Mouse (Mus musculus) hematopoietic stem cell, adult 5-6 weeks (primary cell): Measurements from ENCODE around the gene Proser2. TPM values are rescaled to one million over a fixed set of nuclear protein-coding genes. Genes with fewer than 3 reads are reported as not detected.

Experiments
- ATAC-seq, 2 experiments: fragments of 125-278 bp in 1 of 2; replicated peaks in 1 of 2; 2 replicates each; pipeline ENCODE4 v1.8.0; 2016 to 2017; ENCODE audit warnings: inconsistent platforms in 2 of 2, mild to moderate bottlenecking in 2 of 2, moderate number of reproducible peaks in 2 of 2, low read depth in 1 of 2, moderate TSS enrichment in 1 of 2; ENCODE audit not compliant: low FRiP score in 2 of 2, poor library complexity in 2 of 2, severe bottlenecking in 2 of 2, insufficient read depth in 1 of 2, low TSS enrichment in 1 of 2
- total RNA-seq: library from RNA; stranded (forward); fragments of 172-1452, 232-1000 nt; gene quantifications from 2 replicates; pipeline ENCODE4 v1.2.3, GENCODE M21; 2017

Proser2 gene
- total RNA-seq: 0.05 TPM in 1 of 2 replicates, not detected in the other

- peak; percentile 44 to 70 for ATAC-seq
Observed at GRCm38 (mm10) chr2:6129555-6130355, at the start of gene Proser2. Gene Proser2, minus strand, starts transcription at chr2:6130211.

GRCm38 (mm10) chr2:6179749-6180117, 49.7 kb upstream of the Proser2 start:
- peak in 1 of 2 experiments; percentile 56; a peak in 1 of 4 replicates for ATAC-seq

DNA sequence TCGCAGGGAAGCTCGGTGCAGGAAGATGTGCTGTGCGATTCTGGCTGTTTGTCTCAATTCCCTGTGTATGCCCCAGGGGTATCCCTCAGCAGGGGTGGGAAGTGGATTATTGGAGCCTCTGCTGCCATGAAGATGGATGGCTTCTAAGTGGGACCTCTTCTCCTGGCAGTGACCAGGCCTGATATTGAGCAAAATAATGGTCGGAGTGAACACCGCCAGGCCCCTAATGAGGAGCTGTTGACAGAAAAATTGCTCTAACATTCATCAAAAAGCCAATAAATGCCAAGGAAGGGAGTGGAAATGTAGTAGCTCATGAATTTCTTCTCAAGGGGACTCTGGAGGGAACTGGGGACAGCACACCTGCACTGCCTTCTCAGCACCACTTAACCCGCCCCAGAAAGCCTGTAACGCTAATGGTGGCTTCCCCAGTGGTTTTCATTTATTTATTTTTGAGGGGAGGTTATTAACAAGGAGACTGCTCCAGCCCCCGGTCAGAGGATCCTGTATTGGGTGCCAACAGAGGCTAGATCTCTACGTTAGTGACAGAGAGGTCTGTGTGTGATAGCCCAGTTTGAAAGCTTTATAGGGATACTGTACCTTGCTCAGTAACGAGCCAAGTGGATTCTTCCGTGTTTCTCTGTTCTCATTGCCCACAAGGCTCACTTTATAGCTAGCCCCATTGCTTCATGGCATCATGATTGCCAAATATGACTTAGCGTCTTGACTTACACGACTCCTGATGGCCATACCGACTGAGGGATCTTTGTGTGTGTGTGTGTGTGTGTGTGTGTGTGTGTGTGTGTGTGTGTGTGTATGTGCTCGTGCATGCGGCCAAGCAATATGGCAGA, 49.1 kb upstream of the Proser2 start:
- no peak for ATAC-seq

GRCm38 (mm10) chr2:6173013-6173412, 43.0 kb upstream of the Proser2 start:
- no peak for ATAC-seq

DNA sequence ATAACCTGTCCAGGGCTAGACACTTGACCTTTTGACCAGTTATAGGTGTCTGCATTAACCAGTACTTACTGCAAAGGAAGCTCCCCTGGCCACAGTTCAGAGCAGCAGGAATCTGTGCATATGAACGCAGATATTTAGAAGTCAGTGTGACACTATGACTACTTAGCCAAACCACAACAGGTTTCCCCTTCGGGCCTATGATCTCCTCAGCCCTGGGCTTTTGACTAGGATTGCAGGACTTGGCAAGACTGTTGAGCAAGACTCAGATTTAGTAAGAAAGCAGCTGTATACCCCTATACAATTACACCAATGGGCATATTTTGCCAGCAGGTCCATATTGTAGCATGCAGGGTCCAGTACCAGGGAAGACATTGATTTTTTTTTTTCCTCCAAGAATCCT, 38.5 kb upstream of the Proser2 start:
- ATAC-seq: no peak

DNA sequence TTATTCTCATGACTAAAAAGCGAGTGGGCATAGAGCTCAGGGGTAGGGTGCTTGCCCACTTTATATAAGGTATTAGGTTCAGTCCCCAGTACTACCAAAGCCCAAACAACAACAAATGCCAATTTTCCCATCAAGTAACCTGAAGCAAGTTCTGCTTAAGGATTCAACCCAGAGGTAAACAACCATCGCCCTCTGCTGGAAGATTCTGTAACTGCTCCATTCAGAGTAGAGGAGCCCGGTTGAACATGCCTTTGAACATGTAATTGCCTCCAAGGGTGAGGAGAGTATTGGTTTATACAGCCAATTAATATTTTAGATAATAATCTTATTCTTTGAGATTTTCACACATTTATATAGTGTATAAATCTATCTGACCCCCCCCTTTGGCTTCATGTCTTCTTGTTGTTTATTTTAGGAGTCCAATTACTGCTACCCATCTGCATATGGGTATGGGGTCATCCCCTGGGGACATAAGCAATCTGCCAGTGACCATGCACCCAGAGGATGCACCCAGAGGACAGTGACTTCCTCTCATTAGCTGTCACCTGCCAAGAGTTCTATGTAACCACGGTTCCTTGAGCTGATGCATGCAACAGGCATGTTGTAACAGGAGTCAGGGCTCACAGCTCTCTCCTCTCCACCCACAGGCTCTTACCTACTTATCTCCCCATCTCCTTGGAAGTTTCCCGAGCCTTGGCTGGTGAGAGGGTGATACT, 38.0 kb upstream of the Proser2 start:
- ATAC-seq: peak; percentile 37 to 68; a peak in 2 of 4 replicates

- ATAC-seq: no peak; a peak in 1 of 4 replicates
Observed at GRCm38 (mm10) chr2:6165771-6166170, 35.8 kb upstream of the Proser2 start.

- no peak for ATAC-seq
Observed at GRCm38 (mm10) chr2:6164606-6165290, 34.7 kb upstream of the Proser2 start.

- ATAC-seq: peak; percentile 79 to 88
Observed at GRCm38 (mm10) chr2:6162366-6163040, 32.5 kb upstream of the Proser2 start.

DNA sequence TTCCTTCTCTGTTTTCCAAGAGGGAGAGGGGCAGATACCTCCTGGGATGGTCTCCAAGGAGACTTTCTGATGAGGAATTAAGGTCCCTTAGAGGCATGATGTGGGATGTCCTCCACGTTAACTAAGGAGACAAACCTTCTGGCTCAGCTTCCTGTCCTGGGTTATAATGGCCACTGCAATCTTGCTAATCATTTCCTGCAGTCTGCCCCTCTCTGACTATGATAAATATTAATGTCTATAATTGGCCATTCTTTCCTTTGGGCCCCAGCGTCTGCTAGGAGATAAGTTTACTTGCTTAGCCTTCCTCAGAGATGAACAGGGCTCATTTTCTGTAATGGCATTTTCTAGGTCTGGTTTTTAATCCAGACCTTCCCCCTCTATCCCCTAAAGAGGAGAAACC, 29.7 kb upstream of the Proser2 start:
- ATAC-seq: no peak

GRCm38 (mm10) chr2:6159219-6159618, 29.2 kb upstream of the Proser2 start:
- ATAC-seq: no peak

DNA sequence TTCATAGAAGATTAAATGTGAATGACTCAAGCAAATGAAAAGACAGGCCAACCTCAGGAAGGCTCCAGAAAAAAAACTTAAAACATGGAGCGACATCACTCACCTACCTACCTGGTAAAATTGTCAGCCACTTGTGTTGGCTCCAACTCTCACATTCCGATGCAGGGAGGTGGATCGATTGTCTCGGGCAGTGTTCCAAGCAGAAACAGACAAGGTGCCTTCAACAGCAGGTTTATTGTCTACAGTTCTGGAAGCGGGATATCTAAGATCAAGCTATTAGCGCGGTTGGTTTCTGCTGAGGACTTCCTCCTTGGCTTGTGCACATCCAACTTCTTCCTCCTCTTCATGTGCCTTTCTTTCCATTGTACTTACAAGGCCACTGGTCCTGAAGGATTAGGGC, 27.6 kb upstream of the Proser2 start:
- ATAC-seq: no peak

DNA sequence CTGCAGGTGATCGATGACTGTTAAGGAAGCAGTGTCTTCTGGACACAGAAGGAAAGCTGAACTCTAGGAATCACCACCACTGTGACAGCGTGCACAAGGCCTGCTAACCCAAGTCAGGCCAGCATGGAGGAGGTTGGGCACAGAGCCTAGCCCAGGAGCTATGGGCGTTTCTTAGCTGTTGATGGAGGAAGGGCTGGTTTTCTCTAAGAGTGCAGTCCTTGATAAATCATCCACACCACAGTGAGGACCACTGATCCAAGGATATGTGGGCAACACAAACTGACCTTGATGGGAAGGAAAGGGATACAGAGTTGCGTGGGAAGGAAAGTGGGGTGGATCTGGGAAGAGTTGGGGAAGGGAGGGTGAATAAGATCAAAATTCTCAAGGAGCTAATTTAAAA, 27.2 kb upstream of the Proser2 start:
- ATAC-seq: no peak

- no peak for ATAC-seq
Observed at GRCm38 (mm10) chr2:6149801-6150200, 19.8 kb upstream of the Proser2 start.

DNA sequence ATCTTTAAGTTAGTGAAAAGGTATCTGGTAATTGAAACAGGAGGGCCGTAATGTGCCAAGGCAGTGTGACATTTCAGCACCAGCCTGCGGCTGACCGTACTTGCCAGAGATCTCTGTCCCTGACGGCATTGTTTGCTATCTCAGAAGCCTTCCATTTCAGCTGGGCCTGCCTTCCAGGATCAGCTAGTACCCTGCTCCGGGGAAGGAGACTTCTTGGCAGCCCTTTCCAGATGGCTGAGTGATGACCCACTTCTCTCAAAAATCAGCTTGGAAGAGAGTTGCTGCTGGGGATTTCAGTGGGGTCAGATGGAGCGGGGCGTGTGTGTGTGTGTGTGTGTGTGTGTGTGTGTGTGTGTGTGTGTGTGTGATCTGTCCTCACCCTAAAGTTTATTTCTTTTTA, 16.9 kb upstream of the Proser2 start:
- no peak for ATAC-seq

DNA sequence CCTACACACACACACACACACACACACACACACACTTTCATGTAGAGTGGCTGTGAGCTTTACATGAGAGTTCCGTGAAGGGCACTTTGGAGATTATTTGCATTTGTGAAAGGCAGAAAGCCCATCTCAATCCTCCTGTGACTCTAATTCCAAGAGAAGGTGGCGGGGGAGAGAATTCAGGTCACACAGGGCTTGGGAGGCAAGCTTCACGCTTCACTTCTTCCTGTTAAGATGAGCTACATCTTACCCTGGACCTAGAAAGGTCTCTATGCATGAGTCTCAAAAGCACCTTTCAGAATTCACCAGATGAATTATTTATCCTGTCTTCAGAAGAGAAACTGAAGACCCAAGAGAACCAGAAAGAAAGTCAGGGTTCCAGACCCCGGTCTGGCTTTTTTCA, 16.2 kb upstream of the Proser2 start:
- ATAC-seq: no peak

DNA sequence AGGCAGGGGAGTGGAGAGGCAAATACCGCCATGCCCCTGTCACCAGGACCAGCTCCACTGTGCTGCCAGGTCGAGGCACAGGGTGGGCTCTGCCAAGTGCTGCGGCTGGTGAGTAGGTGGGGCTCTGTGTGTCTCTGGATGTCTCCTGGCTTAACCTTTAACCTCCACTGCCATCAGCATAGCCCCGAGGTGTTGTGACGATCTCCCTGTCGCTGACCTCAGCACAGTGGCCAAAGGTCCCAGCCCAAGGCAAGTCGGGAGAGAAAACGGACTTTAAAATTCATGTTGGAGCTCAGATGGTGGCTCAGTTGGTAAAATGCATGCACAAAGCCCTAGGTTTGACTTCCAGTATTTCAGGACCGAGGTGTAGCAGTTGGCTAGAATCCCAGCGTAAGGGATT, 15.6 kb upstream of the Proser2 start:
- no peak; a peak in 1 of 4 replicates for ATAC-seq
